Mouse (Mus musculus) left cerebral cortex, postnatal 36 days (tissue): Measurements from ENCODE around the gene Bpnt1. TPM values are rescaled to one million over a fixed set of nuclear protein-coding genes. Genes with fewer than 3 reads are reported as not detected.

Experiments
- DNase-seq, 2 experiments: peaks; one replicate each; pipeline ENCODE4 v3.0.0; 2021 to 2022; ENCODE audit warnings: low spot score in 2 of 2, mixed read lengths in 1 of 2
- intact Hi-C: fragments of 180-260 bp; cut with DNase I; formaldehyde crosslinking; loops from one replicate; pipeline ENCODE4 v1.15.1; 2025
- total RNA-seq, 2 experiments: library from RNA; stranded (reverse); gene quantifications; 2 replicates each; pipeline ENCODE4 v1.2.3; 2021

The Bpnt1 gene
- total RNA-seq, 2 experiments from 2014 or later: 65.7 to 72.8 TPM

DNA sequence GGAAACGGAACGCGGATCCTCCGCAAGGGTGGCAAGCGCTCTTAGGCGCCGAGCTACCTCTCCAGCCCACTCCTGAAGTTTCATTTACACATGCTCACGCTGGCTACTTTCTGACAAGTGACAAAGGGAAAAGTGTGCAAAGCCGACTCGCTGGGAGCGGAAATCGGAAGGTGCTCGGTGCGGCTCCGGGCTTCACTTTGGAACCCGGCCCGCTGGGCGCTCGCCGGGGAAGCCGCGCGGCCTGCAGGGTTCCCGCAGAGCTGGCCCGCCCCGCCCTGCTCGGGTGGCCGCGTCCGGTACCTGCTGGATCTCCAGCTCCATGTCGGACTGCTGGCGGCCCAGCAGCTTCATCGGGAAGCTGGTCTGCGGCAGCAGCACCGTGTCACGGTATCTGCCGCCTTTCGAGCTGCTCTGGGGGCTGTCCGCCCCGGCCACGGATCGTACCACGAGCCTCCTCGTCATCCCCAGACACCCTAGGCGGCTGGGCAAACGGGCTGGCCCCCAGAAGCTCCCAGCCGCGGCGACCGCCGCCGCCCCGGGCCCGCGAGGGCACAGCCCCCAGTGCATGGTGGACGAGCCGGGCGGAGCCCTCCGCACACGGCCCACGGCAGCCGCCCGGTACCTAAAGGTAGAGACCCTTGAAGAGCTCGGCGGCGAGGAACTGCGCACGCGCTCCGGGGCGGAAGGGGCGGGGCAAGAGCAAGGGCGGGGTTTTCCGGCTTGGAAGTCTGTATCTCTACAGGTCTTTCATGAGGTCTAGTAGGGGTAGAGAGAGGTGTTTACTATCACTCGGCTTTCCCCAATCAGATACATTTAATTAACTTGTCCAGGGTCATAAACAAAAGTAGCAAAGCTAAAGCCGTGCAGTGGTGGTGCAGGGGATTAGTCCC is 3.0 kb upstream of the Bpnt1 start, which contains the start of gene Iars2:
Iars2 (minus strand) TSS at position 676 of the 890 bp plus-strand sequence.
- intact Hi-C loops: no loop called here

DNA sequence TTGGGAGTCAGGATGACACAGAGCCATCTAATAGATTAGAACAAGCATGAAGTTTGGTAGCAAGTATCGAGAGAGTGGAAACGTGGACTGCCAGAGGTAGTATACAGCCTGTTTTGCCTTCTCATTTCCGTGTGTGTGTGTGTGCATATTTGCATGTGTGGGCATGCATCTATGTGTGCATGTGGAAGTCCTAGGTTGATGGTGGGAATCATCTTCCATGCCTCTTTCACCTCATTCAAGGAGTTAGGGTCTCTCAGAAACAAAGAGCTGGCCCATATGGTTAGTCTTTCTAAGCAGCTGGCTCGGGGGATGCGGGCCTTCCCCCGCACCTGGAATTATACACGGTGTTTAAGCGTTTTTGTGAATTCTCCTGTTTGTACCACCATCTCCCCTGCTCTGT is 2.1 kb upstream of the Bpnt1 start:
- intact Hi-C loops: no loop called here
- DNase-seq: no peak

More for the DNA sequence above, 3.0 kb upstream of the Bpnt1 start, which contains the start of gene Iars2:
- peak; percentile 90 to 91 for DNase-seq

DNA sequence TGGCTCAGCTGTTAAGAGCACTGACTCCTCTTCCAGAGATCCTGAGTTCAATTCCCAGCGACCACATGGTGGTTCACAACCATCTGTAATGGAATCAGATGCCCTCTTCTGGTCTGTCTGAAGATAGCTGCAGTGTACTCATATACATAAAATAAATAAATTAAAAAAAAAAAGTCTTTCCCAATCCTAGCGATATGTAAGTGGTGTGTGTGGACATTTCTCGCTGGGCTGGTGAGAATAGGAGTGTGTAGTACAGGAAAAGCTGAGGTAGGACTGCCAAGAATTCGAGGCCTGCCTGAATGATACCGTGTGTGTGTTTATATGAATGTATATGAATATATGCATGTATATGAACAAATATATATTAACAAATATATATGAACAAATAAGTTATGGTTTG is 585 bp upstream of the Bpnt1 start:
- no peak for DNase-seq
- intact Hi-C loops: no loop called here

DNA sequence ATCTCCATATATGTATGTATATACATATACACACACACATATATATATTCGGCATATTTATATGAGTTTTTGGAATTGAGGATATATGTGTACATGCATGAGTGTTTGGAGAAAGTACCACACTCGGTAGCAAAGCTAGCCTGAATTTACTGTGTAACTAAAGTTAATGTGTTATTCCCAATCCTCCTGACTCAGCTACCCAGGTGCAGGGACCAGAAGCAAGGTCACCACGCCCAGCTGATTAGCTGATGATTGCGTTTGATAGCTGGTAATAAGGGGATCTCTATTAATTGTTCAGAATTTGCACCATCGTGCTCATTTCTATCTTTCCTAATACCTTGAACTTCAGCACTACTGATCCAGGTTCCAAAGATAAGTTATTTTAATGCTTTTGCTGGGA is 1.7 kb downstream of the Bpnt1 start:
- no peak for DNase-seq
- intact Hi-C loops: loop anchor here (2.0 kb wide), 1 partner anchor 29 kb away; the partner anchor contains the start of gene Eprs

DNA sequence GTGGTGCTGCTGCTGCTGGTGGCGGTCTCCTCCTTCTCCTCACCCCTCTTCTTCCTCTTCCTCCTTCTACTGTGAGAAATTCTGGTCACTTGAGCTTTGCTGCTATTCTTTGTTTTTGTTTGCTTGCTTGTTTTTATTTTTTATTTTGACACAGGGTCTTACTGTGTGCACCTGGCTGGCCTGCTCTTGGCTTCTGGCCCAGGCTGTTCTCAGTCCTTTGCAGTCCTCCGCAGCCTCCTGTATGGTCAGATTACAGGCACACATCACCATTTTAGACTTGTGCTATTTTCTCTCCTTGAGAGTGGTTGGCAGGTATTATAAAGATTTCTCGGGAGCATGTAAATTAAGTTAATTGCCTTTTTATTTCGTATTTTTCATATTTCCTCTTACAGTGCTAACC is 2.2 kb downstream of the Bpnt1 start:
- intact Hi-C loops: no loop called here

DNA sequence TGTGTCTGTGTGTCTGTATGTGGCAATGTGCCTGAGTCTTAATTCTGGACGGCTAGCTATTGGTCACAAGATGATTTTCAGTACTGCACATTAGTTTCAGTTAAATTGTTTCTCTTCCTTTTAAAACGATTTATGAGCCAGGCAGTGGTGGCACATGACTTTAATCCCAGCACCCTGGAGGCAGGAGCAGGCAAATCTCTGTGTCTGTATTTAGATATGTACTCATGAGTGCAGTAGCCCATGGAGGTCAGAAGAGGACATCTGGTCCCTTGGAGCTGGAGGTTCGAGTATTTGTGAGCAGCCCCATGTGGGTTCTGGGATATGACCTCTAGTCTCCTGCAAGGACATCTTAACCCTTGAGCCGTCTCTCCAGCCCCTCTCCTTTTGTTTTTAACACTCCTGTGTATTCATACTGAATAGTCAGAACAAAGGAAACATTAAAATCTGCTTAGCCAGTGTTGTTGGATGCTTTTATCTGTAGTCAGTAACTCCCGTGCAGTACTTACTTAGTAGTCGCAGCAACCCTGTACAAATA is 3.3 kb downstream of the Bpnt1 start:
- intact Hi-C loops: no loop called here
- DNase-seq: no peak

More for the DNA sequence above, 2.2 kb downstream of the Bpnt1 start:
- no peak for DNase-seq

DNA sequence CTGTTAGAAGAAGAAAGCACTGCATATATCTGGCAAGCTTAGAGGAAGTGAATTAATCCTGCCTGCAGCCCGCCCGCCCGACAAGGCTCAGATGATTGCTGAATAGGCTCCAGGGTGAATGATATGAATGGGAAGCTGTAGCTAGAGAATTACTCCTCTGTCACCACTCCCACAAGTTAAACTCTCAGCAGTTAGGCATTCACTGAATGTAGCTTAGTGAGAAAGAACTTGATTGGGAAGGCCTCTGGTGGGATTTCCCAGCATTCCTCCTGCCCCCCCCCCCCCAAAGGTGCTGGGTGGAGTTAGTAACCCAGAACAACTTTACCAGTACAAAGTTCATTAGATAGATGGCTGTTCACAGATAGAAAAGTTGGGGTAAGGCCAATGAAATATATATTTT is 4.6 kb downstream of the Bpnt1 start:
- intact Hi-C loops: no loop called here

DNA sequence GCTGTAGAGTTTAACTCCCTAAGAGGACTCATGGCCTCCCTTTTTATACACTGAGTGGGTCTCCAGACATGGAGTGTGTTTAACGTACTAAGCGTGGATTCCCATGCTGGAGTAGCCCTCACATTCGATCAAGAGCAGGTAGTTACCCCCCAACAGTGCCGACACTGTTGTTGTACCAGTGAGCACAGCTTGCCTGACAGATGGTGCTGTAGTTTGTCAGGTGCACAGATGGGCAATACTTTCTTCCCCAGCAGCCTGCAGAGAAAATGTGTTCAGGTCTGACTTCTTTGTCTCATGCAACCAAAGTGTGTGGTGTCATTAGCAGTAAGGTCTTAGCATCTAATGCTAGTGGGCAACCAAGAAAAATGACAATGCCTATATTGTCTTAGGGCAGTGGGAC is 10.5 kb downstream of the Bpnt1 start:
- DNase-seq: no peak
- intact Hi-C loops: no loop called here

More for the DNA sequence above, 4.6 kb downstream of the Bpnt1 start:
- DNase-seq: no peak

DNA sequence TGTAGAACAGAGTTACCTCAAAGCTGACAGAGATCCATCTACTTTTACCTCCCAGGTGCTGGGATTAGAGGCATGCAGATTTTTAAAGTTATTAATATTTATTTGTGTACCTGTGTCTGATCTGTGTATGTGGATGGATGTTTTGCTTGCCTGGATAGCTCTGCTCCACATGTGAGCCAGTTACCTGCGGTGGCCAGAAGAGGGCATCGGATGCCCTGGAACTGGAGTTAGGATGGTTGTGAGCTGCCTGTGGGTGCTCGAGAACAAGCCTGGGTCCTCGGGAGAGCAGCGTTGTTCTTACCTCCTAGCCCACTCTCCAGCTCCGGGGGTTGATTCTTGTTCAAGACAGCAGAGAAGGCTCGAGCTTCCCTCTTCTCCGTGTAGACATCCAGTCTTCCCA is 11.5 kb downstream of the Bpnt1 start:
- intact Hi-C loops: no loop called here
- DNase-seq: no peak

DNA sequence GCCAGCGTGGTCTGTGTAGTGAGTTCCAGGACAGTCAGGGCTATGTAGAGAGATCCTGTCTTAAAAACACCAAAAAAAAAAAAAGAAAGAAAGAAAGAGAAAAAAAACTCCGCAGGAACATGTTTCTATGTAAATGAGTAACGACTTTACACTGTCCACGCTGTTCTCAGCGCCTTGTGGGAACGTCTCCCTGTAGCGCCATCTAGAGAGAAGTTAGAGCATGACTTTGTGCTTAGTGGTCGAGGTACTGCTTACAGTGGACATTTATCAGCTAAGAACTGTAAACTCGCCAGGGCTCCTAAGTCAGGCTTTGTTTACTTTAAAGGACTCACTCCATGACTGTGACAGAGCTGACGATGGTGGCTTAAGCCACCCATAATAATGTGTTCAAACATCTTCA is 14.2 kb downstream of the Bpnt1 start:
- intact Hi-C loops: no loop called here
- DNase-seq: no peak

DNA sequence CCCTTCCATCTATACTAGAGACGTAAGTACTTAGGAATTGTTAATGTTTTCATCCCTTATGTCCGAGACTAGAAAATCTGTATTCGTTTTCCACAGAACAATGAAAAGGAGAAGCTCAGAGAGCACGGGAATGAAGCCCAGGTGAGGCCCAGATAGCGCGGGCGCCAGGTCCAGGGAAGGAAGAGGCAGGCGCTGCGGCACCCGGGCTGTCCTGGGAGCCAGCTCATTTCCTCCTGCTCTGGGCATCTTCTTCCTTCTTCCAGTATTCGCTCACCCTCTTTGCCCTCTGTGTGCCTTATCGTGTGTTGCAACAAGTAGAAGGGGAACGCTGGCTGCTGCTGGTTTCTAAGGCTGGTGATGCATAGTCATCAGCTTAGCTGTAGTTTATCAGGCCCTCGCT is 17.8 kb downstream of the Bpnt1 start:
- DNase-seq: no peak
- intact Hi-C loops: no loop called here

DNA sequence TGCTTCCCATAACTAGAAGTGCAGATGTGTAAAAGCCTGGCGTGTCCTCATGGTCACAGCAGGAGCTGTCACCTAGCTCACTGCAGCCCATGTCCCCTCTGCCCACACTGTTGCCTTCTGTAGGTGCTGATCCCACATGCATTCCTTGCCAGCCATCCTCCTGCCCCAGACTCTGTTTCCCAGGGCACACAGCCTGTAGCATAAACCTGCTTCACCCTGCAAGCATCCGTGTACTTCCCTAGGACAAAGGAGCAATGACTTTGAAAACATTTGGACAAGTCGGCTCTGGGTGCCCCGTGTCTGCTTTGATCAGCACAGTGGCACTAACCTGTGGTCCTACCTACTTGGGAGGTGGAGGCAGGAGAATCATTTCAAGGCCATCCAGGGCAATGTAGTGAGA is 18.7 kb downstream of the Bpnt1 start:
- intact Hi-C loops: no loop called here
- DNase-seq: no peak

DNA sequence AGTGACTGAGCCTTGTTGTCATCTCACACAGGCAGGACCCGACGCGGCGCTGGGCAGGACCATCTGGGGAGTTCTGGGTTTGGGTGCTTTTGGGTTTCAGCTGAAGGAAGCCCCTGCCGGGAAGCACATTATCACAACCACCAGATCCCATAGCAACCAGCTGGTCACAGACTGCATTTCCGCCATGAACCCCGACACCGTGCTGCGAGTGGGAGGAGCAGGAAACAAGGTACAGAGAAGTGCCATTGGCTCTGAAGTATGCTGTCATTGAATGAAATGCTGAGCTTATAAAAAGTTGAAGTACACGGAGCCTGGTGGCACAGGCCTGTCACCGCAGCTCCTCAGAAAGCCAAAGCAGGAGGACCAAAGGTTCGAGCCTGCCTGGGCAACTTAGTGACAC is 20.2 kb downstream of the Bpnt1 start:
- DNase-seq: no peak
- intact Hi-C loops: no loop called here

DNA sequence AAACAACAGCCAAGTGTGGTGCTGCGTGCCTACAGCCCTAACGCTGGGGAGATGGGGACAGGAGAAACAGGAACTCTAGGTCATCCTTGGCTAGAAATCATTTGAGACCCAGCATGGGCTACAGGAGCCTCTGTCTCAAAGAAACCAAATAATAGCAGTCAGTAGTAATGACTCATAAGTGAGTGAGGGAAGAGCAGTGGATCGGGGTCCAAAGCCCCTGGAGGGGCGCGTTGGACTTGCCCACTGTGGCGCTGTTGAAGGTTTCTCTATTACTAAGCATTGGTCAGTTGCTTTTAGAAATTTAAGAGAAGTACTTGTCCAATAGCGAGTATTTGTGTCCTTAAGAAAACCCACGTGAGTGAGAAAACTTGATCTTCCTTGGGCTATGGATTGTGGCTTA is 21.4 kb downstream of the Bpnt1 start:
- no peak for DNase-seq
- intact Hi-C loops: no loop called here

DNA sequence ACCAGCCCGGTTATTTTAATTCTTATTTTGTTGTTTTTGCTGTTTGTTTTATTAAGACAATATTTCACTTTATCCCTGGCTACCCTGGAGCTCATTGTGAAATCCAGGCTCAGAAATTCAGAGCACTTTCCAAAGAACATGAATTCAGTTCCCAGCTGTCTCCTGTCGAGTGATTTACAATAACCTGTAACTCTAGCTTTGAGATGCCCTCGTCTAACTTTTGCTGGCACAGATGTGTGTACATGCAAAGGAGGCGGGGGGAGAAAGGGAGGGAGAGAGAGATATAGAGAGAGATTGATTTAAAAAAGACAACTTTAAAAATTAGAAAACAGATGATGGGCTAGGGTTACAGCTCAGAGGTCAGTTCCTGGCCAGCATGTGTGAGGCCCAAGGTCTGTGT is 22.8 kb downstream of the Bpnt1 start:
- intact Hi-C loops: no loop called here
- DNase-seq: no peak

DNA sequence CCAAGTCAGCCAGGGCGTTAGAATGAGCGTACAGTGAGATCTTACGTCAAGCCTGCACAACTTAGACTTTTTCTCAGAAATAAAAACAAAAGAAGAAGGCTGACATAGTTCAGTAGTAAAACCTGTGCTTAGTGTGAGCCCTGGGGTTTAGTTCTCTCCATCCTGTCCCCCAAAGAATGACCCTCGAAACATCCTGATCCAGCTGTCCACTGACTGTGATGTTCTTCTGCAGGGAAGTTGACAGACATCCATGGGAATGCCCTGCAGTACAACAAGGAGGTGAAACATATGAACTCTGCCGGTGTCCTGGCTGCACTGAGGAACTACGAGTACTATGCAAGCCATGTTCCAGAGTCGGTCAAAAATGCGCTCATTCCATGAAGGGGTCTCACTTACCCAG is 24.3 kb downstream of the Bpnt1 start:
- DNase-seq: no peak
- intact Hi-C loops: no loop called here

DNA sequence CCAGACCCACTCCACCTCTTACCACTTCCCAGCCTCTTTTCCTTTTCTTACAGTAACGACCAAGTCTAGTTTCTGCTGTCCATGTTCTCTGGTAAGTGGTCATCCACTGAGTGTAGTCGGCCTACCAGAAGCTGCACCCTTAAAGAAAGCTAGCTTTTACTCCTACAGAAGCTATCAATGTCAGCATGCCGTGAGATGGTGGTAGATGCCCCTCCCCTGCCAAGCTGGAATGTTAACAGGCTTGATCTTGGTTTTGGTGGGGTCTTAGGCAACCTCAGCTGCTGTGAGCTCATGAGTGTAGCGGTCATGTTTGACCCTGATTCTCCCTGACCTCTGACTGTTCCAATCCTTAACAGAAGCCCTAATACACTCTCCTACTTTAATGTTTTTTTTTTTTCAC is 26.3 kb downstream of the Bpnt1 start:
- intact Hi-C loops: no loop called here

DNA sequence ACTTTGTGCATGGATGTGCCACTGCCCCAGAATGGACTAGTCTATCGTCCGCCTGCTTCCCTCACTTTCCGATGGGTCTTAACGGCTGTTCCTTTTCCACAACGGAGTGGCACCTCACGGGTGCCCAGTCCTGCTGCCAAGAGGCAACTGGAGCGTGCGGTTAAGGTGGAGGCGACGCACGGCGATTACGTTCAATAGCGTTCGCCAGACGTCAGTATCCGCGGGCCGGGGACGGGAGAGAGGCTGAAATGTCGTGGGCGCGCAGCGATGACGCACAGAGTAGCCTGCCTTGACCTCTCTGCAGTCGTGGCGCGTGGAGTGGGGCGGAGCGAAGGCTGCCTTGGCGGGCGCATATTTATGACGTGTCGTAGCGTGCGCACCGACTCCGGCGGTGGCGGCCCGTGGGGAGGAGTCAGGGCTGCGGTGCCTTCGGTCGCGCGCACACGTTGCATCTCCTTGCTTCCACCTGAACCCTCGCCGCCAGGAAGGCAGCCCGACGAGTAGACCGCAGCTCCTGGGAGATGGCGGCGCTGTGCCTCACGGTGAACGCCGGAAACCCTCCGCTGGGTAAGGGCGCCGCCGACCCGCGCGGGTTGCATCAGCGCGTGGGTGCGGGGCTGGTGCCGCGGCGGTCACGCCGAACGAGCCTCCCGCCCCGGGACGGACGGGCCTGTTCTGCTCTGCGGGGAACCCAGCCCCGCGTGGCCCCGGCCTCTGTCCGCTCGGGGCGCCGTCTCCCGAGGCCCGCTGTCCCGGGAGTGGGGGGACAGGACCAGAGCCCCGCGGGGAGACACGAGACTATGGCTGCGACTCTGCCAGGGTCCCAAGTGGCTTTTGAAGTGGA is 30.9 kb downstream of the Bpnt1 start, which contains the start of gene Eprs:
Eprs (plus strand) TSS at position 368 of the 844 bp plus-strand sequence.
- DNase-seq: peak; percentile 99
- intact Hi-C loops: loop anchor here (2.0 kb wide), 1 partner anchor 30 kb away; the partner anchor contains the start of gene Bpnt1

More for the DNA sequence above, 26.3 kb downstream of the Bpnt1 start:
- no peak for DNase-seq

DNA sequence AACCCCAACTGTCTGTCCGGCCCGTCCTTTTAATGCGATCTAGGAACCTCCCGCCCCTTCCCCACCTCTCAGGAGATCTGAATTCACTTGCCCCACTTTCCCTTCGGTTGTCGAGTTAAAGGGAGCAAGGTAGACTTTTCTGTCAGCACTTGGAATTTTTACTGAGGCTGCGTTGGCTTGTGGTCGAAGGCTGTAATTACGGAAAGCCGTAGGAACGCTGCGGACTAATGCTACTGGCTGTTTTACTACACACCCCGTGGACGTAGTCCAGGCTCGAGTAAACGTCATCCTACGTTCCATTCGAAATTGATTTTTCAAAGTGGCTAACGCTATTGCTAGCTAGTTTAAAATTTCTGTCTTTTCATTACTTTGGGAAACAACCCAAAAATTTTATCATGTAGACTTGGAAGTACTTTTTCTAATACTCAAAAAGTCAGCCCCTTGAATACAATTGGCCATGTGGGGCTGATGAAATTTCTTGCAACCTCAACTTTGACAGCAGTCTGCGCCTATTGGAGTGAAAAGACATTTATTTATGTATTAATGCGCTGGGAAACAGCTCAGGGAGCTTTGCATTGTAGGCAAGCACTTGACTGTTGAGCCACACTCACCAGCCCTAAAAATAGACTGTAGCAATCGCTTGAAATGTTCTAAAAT is 31.7 kb downstream of the Bpnt1 start:
- intact Hi-C loops: loop anchor here (2.0 kb wide), 1 partner anchor 31 kb away; the partner anchor contains the start of gene Bpnt1
- peak; percentile 26 to 46 for DNase-seq

DNA sequence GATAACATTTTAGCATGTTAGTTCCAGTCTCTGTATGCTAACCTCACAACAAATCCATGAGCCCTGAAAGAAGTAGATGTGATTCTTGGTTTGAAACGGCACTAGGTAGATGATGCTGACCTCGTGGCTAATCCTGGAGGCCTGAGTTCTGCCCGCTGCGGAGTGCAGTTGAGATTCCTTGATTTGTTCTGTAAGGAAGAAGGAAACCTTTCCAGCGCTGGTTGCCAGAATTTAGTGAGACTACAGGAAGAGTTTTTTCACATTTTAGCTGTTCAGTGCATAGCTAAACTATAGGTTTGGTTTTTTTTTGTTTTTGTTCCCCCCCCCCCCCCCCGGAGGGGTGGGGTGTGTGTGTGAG is 32.2 kb downstream of the Bpnt1 start:
- DNase-seq: no peak
- intact Hi-C loops: no loop called here
